Mouse (Mus musculus) ovary, adult 10 weeks (tissue): ENCODE results near the gene Phf21a. TPM values are rescaled to one million over a fixed set of nuclear protein-coding genes. Genes with fewer than 3 reads are reported as not detected.

Source experiments
- polyA plus RNA-seq: library from polyadenylated mRNA; stranded (reverse); fragments of 350-450 nt; fragmentation: Illumina TruSeq; extraction: RNeasy Lipid Tissue Mini Kit (QIAGEN cat#74804); gene quantifications from one replicate; pipeline ENCODE4 v1.2.3, GENCODE M21; 2014

The Phf21a gene
- polyA plus RNA-seq, result 123 TPM

DNA sequence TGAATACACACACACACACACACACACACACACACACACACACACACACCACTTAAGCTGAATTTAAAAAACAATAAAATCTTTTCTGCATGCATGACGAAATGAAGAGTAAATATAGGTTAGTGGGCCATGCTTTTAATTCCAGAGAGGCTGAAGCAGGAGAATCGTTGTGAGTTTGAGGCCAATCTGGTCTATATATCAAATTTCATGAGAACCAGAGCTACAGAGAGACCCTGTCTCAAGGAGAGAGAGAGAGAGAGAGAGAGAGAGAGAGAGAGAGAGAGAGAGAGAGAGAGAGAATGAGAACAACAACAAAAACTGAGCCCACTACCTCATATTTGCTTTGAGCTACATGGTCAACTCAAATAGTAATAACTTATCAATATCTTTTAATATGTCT lies at the start of gene Phf21a:
TSS of gene Phf21a (plus strand) at position 301 of the 400 bp plus-strand sequence.

DNA sequence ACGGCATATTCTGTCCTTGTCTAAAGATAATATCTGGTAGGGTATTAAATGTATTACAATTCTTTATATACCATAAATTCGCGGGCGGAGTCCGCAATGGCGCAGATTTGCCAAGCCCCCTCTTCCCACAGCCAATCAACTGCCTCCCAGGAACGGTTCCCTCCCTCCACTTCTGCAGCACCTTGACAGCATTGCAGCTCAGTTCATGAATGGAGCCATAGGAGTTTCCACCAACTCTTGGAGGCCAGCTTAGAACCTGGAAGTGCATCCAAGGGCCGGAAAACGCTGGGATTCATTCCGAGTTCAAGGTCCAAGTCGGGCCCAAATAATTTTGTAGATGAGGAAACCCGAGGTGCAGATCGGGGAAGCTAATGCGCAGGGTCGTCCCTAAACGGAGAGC lies 281.6 kb downstream of the Phf21a start, which contains the start of the genes Pex16 and Large2:
TSS of gene Pex16 (plus strand) at position 163 of the 400 bp plus-strand sequence.
TSS of gene Large2 (minus strand) at position 356 of the 400 bp plus-strand sequence.

DNA sequence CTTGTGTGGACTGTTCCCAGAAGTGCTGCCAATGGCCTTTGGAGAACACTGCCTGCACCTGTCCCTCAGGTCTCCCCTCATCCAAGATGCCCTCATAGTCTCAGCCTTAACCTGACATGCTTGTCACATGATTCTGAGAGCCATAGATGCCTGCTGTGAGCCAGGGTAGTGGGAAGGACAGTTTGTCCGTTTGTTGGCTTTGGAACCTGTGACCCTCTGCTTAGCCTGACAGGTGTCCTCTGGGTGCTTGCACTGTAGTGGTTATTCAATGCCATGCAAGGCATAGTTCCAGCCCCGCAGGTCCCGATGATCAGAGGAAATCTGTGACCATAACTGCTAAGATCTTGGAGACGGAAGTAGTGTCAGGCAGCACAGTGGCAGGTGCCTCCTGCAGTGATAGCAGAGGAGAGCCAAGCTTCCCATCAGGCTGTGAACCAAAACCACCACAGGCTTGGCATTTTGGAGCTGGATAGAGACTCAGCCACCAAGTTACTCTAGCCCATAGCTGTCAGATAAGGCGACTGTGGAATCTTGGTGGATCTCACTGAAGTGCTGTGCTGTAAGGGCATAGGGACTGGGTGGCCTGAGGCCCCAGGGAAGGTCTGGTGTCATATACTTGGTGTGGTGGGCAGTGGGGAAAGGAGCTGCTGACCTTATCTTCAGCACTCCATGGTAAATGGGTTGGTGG lies 289.1 kb downstream of the Phf21a start, which contains the start of gene 1700029I15Rik:
TSS of gene 1700029I15Rik (plus strand) at position 638 of the 688 bp plus-strand sequence.

DNA sequence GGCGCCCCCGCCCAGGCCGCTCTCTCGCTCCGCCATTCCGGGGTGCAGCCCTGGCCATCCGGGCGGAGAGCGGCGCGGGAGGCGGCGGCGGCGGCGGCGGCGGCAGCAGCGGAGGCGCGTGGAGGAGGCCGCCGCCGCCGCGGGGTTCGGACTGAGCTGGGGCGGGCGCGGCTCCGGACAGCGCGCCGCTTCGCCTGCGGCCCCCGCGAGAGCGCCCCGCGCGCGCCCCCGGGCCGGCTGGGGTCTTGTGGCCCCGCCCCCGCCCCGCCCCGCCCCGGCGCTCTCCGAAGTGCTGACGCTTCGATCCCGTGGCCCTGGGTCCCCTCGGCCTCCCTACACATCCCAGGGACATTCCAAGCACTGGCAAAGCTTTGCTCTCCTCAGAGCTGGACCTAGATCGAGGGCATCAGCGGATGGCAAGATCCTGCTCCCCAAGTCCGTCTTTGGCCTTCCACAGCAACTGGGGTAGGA lies 308.2 kb downstream of the Phf21a start, which contains the start of gene Mapk8ip1:
TSS of gene Mapk8ip1 (minus strand) at position 173 of the 471 bp plus-strand sequence.

Other genes starting within 250 kb of the Phf21a start
- gene Chrm4, start 165.9 kb upstream of the Phf21a start, polyA plus RNA-seq, result not detected
- 3.0 TPM for gene Mdk, start 160.8 kb upstream of the Phf21a start, polyA plus RNA-seq
- not detected for gene Gm9821, start 147.4 kb upstream of the Phf21a start, polyA plus RNA-seq
- 0.51 TPM for gene Dgkz, start 117.3 kb upstream of the Phf21a start, polyA plus RNA-seq
- 16.4 TPM for gene Creb3l1, start 68.6 kb upstream of the Phf21a start, polyA plus RNA-seq